Mouse (Mus musculus) CH12.LX (cell line): ENCODE data around the gene Hcrtr1.

Experiments used
- CTCF ChIP-seq, 2 experiments: IDR thresholded peaks in 1 of 2; conservative IDR thresholded peaks in 1 of 2; 2 replicates each; pipeline ENCODE4 v1.5.1; 2011 to 2012; ENCODE audit warnings: low read depth in 2 of 2, low read length in 2 of 2, improper control_type of control experiment in 1 of 2, inconsistent platforms in 1 of 2, mild to moderate bottlenecking in 1 of 2, moderate library complexity in 1 of 2
- POLR2A ChIP-seq: IDR thresholded peaks from 2 replicates; pipeline ENCODE4 v1.6.1; 2011; ENCODE audit warnings: low read depth, mild to moderate bottlenecking, improper control_type of control experiment, low read length

DNA sequence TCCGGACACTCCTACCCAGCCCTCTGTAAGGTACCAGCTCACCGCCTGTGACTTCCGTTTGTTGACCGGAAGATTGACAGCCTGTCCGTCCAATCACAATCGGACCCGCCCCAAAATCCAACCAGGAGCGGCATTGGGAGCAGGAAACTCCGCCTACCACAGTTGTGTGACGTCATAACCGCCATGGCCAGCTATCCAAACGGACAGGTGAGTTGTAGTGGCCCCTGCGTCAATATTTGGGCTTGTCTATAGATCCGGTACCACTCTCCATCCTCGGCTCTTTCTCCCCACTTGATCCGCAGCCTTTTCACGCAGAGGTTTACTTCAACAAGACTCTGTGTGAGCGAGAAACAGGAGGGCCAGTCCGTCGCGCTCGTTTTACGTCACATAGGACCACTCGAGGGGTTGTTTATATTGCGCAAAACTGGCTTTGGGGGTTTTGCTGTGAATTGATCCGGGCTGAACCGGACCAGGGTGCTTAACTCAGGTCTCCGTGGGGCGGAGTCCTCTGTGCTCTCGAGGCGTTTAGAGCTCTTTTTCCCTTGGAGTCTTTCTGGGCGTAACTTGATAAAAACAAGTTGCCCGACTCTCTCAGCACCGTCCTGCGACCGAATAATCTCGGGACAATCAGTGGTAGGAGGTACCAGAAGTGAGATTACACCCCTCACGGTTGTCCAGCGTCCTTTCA lies 31.6 kb downstream of the Hcrtr1 start:
- TF ChIP-seq CTCF (conservative IDR thresholded peaks at IDR 0.05 in 1 of 2, IDR thresholded peaks at IDR 0.05 in 1 of 2; ENCODE audit: low read depth in 2 of 2, low read length in 2 of 2) (no peak), POLR2A (peak; percentile 58; the same call in 1 of the 2 replicates)
